Mouse (Mus musculus) liver, embryonic 13.5 days (tissue): ENCODE measurements at regions not wholly inside any gene's neighbourhood (a gene's known extent, or its start where the extent isn't known, plus 50 kb on each side); places are given as distances from the start of the nearest gene placed in this dataset.

ENCODE experiments used
- ATAC-seq: fragments of 200-750 bp; cut with Nextera tagmentation; 2 replicates; pipeline ENCODE4 v1.8.0; 2017; ENCODE audit warnings: low read depth, mild to moderate bottlenecking, moderate number of reproducible peaks, moderate library complexity
- DNase-seq: peaks from one replicate; pipeline ENCODE4 v3.0.0; 2022
- H3K27ac ChIP-seq: fragments of 300-500 bp; sonication (generic); 2 replicates; pipeline ENCODE4 v1.5.1; 2015; ENCODE audit warnings: moderate library complexity, mild to moderate bottlenecking, inconsistent platforms
- H3K27me3 ChIP-seq: fragments of 300-500 bp; sonication (generic); 2 replicates; pipeline ENCODE4 v1.6.1; 2015; ENCODE audit warnings: mild to moderate bottlenecking, inconsistent platforms
- H3K36me3 ChIP-seq: fragments of 300-500 bp; sonication (generic); 2 replicates; pipeline ENCODE4 v1.6.1; 2015; ENCODE audit warnings: mild to moderate bottlenecking, inconsistent platforms
- H3K4me1 ChIP-seq: fragments of 300-500 bp; sonication (generic); replicated peaks from 2 replicates; pipeline ENCODE4 v1.6.1; 2015; ENCODE audit warnings: inconsistent platforms
- H3K4me2 ChIP-seq: fragments of 300-500 bp; sonication (generic); 2 replicates; pipeline ENCODE4 v1.6.1; 2015; ENCODE audit warnings: inconsistent platforms, mild to moderate bottlenecking, moderate library complexity
- H3K4me3 ChIP-seq: fragments of 300-500 bp; sonication (generic); replicated peaks from 2 replicates; pipeline ENCODE4 v1.5.1; 2015; ENCODE audit warnings: mild to moderate bottlenecking, inconsistent platforms
- H3K9ac ChIP-seq: fragments of 300-500 bp; sonication (generic); 2 replicates; pipeline ENCODE4 v1.6.1; 2015; ENCODE audit warnings: mild to moderate bottlenecking, inconsistent platforms
- H3K9me3 ChIP-seq: fragments of 300-500 bp; sonication (generic); replicated peaks from 2 replicates; pipeline ENCODE4 v1.6.1; 2016; ENCODE audit warnings: inconsistent platforms
- WGBS: fragments of 180-500 bp; shearing (Covaris S2); methylation state at CpG from one replicate; pipeline ENCODE4 v1.1.7; 2015; ENCODE audit not compliant: insufficient replicate concordance; 5-methylcytosine and 5-hydroxymethylcytosine counted together

GRCm38 (mm10) chr2:147851186-147851802 lies 195.5 kb downstream of the Foxa2 start:
- no peaks in the 10 kb centered on the region for H3K4me1 ChIP-seq
- 51% methylated on average over 6 of the region's 6 CpGs for WGBS
- no peak overlapping the region for H3K4me2 ChIP-seq
- no peak overlapping the region for H3K9ac ChIP-seq
- no peak overlapping the region for H3K4me3 ChIP-seq
- H3K27ac ChIP-seq = no peak overlapping the region
- ATAC-seq = no peak
- no peaks in the 10 kb centered on the region for H3K9me3 ChIP-seq
- no peaks in the 10 kb centered on the region for H3K27me3 ChIP-seq
- DNase-seq = no peak
- H3K36me3 ChIP-seq = no peaks in the 10 kb centered on the region

GRCm38 (mm10) chr2:147846968-147847749 lies 199.6 kb downstream of the Foxa2 start:
- Histone ChIP-seq H3K36me3 (no peaks in the 10 kb centered on the region), H3K27ac (no peak overlapping the region), H3K4me1 (no peaks in the 10 kb centered on the region), H3K4me3 (no peak overlapping the region), H3K4me2 (no peak overlapping the region), H3K27me3 (no peaks in the 10 kb centered on the region), H3K9ac (no peak overlapping the region), H3K9me3 (no peaks in the 10 kb centered on the region)
- 24% methylated on average over 10 of the region's 10 CpGs for WGBS
- ATAC-seq (no peak), DNase-seq (no peak)

GRCm38 (mm10) chr2:147845256-147845655 lies 201.5 kb downstream of the Foxa2 start:
- ATAC-seq (no peak), DNase-seq (no peak)
- Histone ChIP-seq H3K36me3 (no peaks in the 10 kb centered on the region), H3K9ac (no peak overlapping the region), H3K9me3 (no peaks in the 10 kb centered on the region), H3K4me1 (no peaks in the 10 kb centered on the region), H3K4me3 (no peak overlapping the region), H3K27ac (no peak overlapping the region), H3K4me2 (no peak overlapping the region), H3K27me3 (no peaks in the 10 kb centered on the region)
- 31% methylated on average over 1 of the region's 1 CpGs for WGBS

- H3K36me3 ChIP-seq = no peaks in the 10 kb centered on the region
- no peak overlapping the region for H3K4me3 ChIP-seq
- no peak overlapping the region for H3K4me2 ChIP-seq
- no peak overlapping the region for H3K9ac ChIP-seq
- no peak for DNase-seq
- 63% methylated on average over 5 of the region's 5 CpGs for WGBS
- H3K4me1 ChIP-seq = no peaks in the 10 kb centered on the region
- H3K9me3 ChIP-seq = no peaks in the 10 kb centered on the region
- no peak overlapping the region for H3K27ac ChIP-seq
- no peaks in the 10 kb centered on the region for H3K27me3 ChIP-seq
- ATAC-seq = no peak
These were observed 205.8 kb downstream of the Foxa2 start for GRCm38 (mm10) chr2:147840936-147841335.

GRCm38 (mm10) chr2:147838613-147839012 lies 208.2 kb downstream of the Foxa2 start:
- no peak overlapping the region for H3K9ac ChIP-seq
- 56% methylated on average over 4 of the region's 4 CpGs for WGBS
- H3K9me3 ChIP-seq = no peaks in the 10 kb centered on the region
- H3K27ac ChIP-seq = no peak overlapping the region
- no peaks in the 10 kb centered on the region for H3K4me1 ChIP-seq
- H3K4me3 ChIP-seq = no peak overlapping the region
- ATAC-seq (no peak), DNase-seq (no peak)
- no peak overlapping the region for H3K4me2 ChIP-seq
- H3K36me3 ChIP-seq = no peaks in the 10 kb centered on the region
- H3K27me3 ChIP-seq = no peaks in the 10 kb centered on the region

- Histone ChIP-seq H3K4me1 (no peaks in the 10 kb centered on the region), H3K36me3 (no peaks in the 10 kb centered on the region), H3K27ac (no peak overlapping the region), H3K4me2 (no peak overlapping the region), H3K4me3 (no peak overlapping the region), H3K27me3 (no peaks in the 10 kb centered on the region), H3K9me3 (no peaks in the 10 kb centered on the region), H3K9ac (no peak overlapping the region)
- ATAC-seq (no peak), DNase-seq (no peak)
- 43% methylated on average over 6 of the region's 6 CpGs for WGBS
These were observed 216.2 kb downstream of the Foxa2 start for GRCm38 (mm10) chr2:147830551-147830950.

- DNase-seq (no peak), ATAC-seq (no peak)
- no peak overlapping the region for H3K27ac ChIP-seq
- 46% methylated on average over 3 of the region's 3 CpGs for WGBS
- H3K9ac ChIP-seq = no peak overlapping the region
- H3K27me3 ChIP-seq = no peaks in the 10 kb centered on the region
- no peaks in the 10 kb centered on the region for H3K4me1 ChIP-seq
- no peak overlapping the region for H3K4me2 ChIP-seq
- H3K9me3 ChIP-seq = no peaks in the 10 kb centered on the region
- H3K4me3 ChIP-seq = no peak overlapping the region
- H3K36me3 ChIP-seq = no peaks in the 10 kb centered on the region
These were observed 229.8 kb downstream of the Foxa2 start for GRCm38 (mm10) chr2:147816951-147817350.

- Histone ChIP-seq H3K9me3 (no peaks in the 10 kb centered on the region), H3K36me3 (no peaks in the 10 kb centered on the region)
- ATAC-seq = no peak
These were observed 232.5 kb downstream of the Foxa2 start for GRCm38 (mm10) chr2:147814231-147814630.

GRCm38 (mm10) chr2:147813516-147813915 lies 233.3 kb downstream of the Foxa2 start:
- no peak for DNase-seq

More at GRCm38 (mm10) chr2:147814231-147814630, 232.5 kb downstream of the Foxa2 start:
- Histone ChIP-seq H3K4me3 (no peak overlapping the region), H3K4me2 (no peak overlapping the region), H3K9ac (no peak overlapping the region), H3K27ac (no peak overlapping the region), H3K27me3 (no peaks in the 10 kb centered on the region), H3K4me1 (no peaks in the 10 kb centered on the region)
- DNase-seq = no peak
- 47% methylated on average over 3 of the region's 3 CpGs for WGBS

GRCm38 (mm10) chr2:147808036-147808675 lies 238.6 kb downstream of the Foxa2 start:
- WGBS = 34% methylated on average over 5 of the region's 5 CpGs
- DNase-seq (no peak), ATAC-seq (no peak)
- Histone ChIP-seq H3K4me2 (no peak overlapping the region), H3K36me3 (no peaks in the 10 kb centered on the region), H3K4me3 (no peak overlapping the region), H3K9ac (no peak overlapping the region), H3K27me3 (no peaks in the 10 kb centered on the region), H3K9me3 (no peaks in the 10 kb centered on the region), H3K27ac (no peak overlapping the region), H3K4me1 (no peaks in the 10 kb centered on the region)

More at GRCm38 (mm10) chr2:147813516-147813915, 233.3 kb downstream of the Foxa2 start:
- H3K9me3 ChIP-seq = no peaks in the 10 kb centered on the region
- WGBS = 23% methylated on average over 2 of the region's 2 CpGs
- no peaks in the 10 kb centered on the region for H3K27me3 ChIP-seq
- no peak for ATAC-seq
- no peak overlapping the region for H3K4me2 ChIP-seq
- no peaks in the 10 kb centered on the region for H3K36me3 ChIP-seq
- H3K9ac ChIP-seq = no peak overlapping the region
- no peak overlapping the region for H3K27ac ChIP-seq
- H3K4me3 ChIP-seq = no peak overlapping the region
- no peaks in the 10 kb centered on the region for H3K4me1 ChIP-seq

GRCm38 (mm10) chr2:147803102-147803501 lies 243.7 kb downstream of the Foxa2 start:
- Histone ChIP-seq H3K9ac (no peak overlapping the region), H3K4me3 (no peak overlapping the region), H3K4me1 (no peaks in the 10 kb centered on the region), H3K27me3 (no peaks in the 10 kb centered on the region), H3K36me3 (no peaks in the 10 kb centered on the region), H3K4me2 (no peak overlapping the region), H3K9me3 (no peaks in the 10 kb centered on the region), H3K27ac (no peak overlapping the region)
- ATAC-seq = no peak
- no peak for DNase-seq
- 20% methylated on average over 4 of the region's 4 CpGs for WGBS
